Mouse (Mus musculus) limb, embryonic 12.5 days (tissue): ENCODE measurements at regions not wholly inside any gene's neighbourhood (a gene's known extent, or its start where the extent isn't known, plus 50 kb on each side); places are given as distances from the start of the nearest gene placed in this dataset.

Experiments
- ATAC-seq: fragments of 200-750 bp; cut with Nextera tagmentation; 2 replicates; pipeline ENCODE4 v1.8.0; 2017; ENCODE audit warnings: low read depth, moderate TSS enrichment; ENCODE audit not compliant: insufficient number of reproducible peaks, insufficient read depth, low FRiP score, low TSS enrichment
- H3K27ac ChIP-seq: fragments of 300-500 bp; sonication (generic); 2 replicates; pipeline ENCODE4 v1.5.1; 2016; ENCODE audit warnings: mild to moderate bottlenecking, moderate library complexity
- H3K27me3 ChIP-seq: fragments of 300-500 bp; sonication (generic); 2 replicates; pipeline ENCODE4 v1.6.1; 2016; ENCODE audit warnings: mild to moderate bottlenecking, moderate library complexity
- H3K36me3 ChIP-seq: fragments of 300-500 bp; sonication (generic); 2 replicates; pipeline ENCODE4 v1.6.1; 2016; ENCODE audit warnings: mild to moderate bottlenecking, moderate library complexity
- H3K4me1 ChIP-seq: fragments of 300-500 bp; sonication (generic); replicated peaks from 2 replicates; pipeline ENCODE4 v1.6.1; 2016
- H3K4me2 ChIP-seq: fragments of 300-500 bp; sonication (generic); 2 replicates; pipeline ENCODE4 v1.6.1; 2016; ENCODE audit warnings: mild to moderate bottlenecking, moderate library complexity
- H3K4me3 ChIP-seq: fragments of 300-500 bp; sonication (generic); replicated peaks from 2 replicates; pipeline ENCODE4 v1.5.1; 2016; ENCODE audit warnings: mild to moderate bottlenecking
- H3K9ac ChIP-seq: fragments of 300-500 bp; sonication (generic); replicated peaks from 2 replicates; pipeline ENCODE4 v1.6.1; 2016; ENCODE audit warnings: mild to moderate bottlenecking, moderate library complexity
- H3K9me3 ChIP-seq: fragments of 300-500 bp; sonication (generic); 2 replicates; pipeline ENCODE4 v1.6.1; 2016; ENCODE audit warnings: mild to moderate bottlenecking, moderate library complexity
- WGBS: fragments of 180-500 bp; shearing (Covaris S2); methylation state at CpG from one replicate; pipeline ENCODE4 v1.1.7; 2016; 5-methylcytosine and 5-hydroxymethylcytosine counted together

DNA sequence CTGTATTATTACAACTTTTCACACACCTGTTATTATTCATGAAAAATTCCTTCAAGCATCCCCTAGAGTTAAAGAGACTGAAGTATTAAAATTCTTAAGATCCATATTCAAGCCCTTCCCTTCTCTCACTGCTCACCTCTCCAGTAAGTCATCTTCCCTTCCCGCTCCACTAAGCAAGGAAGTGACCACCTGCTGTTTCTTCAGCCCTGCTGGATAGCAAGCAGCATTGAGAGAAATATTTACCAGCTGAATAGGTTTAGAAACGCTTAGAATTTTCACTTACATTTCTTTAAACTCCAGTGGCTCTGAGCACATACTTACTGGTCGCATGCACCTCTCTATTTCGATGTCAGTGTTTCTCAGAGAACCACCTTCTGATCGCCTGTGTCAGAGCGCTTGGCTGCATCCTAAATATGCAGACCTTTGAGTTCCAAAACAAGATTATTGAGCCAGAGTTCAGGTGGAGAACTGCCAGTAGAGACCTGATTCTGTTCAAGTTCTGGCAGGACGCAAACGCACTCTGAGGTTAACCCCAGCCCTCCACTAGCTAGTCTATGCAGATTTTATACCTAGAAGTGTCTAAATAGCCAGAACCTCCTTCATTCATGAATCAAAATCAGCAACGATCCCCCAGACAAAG lies 314.9 kb downstream of the Mllt3 start:
- WGBS: 73% methylated on average over 9 of the region's 9 CpGs
- no peaks in the 10 kb centered on the region for H3K36me3 ChIP-seq

DNA sequence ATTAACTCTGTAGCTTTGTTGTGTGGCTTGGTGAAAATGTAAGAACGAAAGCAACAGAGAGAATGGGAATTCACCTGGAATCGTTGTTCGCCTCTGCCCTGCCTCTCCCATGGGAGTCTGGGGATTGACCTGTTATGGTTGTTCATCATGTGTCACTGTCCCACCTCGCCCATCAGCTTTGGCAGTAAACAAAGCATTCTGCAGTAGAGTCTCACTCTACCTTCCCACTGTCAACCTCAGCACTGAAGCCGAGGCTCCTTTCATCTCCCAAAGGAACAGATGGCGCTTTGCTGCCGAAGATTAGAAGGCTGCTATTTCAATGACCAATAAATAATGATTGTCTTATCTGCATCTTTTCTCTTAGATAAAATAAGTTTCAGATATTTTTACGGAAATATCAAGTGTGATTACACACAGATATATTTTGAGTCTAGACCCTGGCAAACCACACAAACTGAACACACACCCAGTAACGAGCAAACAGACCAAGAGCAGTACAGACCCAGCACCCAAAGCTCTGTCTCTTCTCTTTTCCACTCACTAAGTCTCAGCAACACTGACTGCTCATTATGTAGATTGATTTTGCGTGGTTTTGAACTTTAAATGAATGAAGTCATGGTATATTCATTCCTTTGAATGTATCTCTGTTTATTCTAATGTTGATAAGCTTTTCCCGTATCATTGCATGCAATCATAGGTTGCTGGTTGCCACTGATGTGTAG lies 317.8 kb downstream of the Mllt3 start:
- Histone ChIP-seq H3K36me3 (no peaks in the 10 kb centered on the region), H3K27ac (no peak overlapping the region), H3K9ac (no peak overlapping the region), H3K4me3 (no peak overlapping the region), H3K4me1 (no peaks in the 10 kb centered on the region; the same call in 1 of the 2 replicates), H3K9me3 (no peaks in the 10 kb centered on the region), H3K27me3 (0 out of 2 replicates have a peak, but pooled peaks cover 5% of the 10 kb centered on the region), H3K4me2 (no peak overlapping the region)
- WGBS: 56% methylated on average over 11 of the region's 11 CpGs
- no peak for ATAC-seq

More for the DNA sequence above, 314.9 kb downstream of the Mllt3 start:
- Histone ChIP-seq H3K9me3 (no peaks in the 10 kb centered on the region), H3K4me1 (peaks cover 3% of the 10 kb centered on the region; the same call in 1 of the 2 replicates), H3K9ac (no peak overlapping the region), H3K4me3 (no peak overlapping the region), H3K27ac (no peak overlapping the region), H3K27me3 (peaks cover 11% of the 10 kb centered on the region), H3K4me2 (no peak overlapping the region)
- no peak for ATAC-seq

DNA sequence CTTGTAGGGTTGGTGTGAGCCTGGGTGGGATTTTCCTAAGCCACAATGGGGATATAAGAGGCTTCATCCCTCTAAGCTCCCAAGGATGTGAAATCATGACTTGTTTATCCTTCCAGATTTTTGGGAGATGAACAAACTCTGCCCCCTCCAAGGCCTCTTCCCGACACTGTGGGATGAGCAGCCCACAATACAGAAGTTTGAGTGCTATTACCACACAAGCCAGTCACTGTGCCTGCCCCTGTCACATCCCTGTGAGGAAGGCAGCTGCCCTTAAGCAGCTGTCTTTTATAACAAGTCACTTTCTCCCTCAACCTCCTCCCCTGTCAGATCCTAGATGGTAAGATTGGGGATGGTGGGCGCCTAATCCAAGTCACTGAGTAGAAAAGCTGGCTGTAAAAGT lies 320.5 kb downstream of the Mllt3 start:
- Histone ChIP-seq H3K27ac (no peak overlapping the region), H3K36me3 (no peaks in the 10 kb centered on the region), H3K27me3 (0 out of 2 replicates have a peak, but pooled peaks cover 5% of the 10 kb centered on the region), H3K4me1 (peaks cover 10% of the 10 kb centered on the region), H3K4me2 (no peak overlapping the region), H3K4me3 (no peak overlapping the region), H3K9ac (no peak overlapping the region), H3K9me3 (no peaks in the 10 kb centered on the region)
- ATAC-seq: no peak
- 37% methylated on average over 2 of the region's 2 CpGs for WGBS

DNA sequence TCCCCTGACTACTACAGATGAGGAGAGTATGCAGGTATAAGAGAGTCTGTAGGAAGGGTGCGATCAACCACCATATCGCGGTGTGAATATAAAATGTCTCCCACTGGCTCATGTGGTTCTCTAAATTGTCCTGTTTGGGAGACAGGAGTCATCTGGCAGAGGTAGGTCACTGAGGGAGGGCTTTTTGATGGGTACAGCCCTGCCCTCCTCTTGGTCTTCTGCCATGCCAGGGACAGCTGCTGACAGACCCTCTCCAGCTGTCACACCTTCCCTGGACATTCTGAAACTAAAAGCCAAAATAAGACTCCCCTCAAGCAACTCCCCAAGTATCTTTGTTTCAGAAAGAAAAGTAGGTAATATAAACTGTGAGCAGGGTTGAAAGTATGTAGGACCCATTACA lies 320.9 kb downstream of the Mllt3 start:
- H3K4me2 ChIP-seq: no peak overlapping the region
- no peak overlapping the region for H3K9ac ChIP-seq
- no peak overlapping the region for H3K4me3 ChIP-seq
- peaks cover 10% of the 10 kb centered on the region for H3K4me1 ChIP-seq
- no peaks in the 10 kb centered on the region for H3K9me3 ChIP-seq
- WGBS: 89% methylated on average over 3 of the region's 3 CpGs
- no peak overlapping the region for H3K27ac ChIP-seq
- 0 out of 2 replicates have a peak, but pooled peaks cover 5% of the 10 kb centered on the region for H3K27me3 ChIP-seq
- no peak for ATAC-seq
- H3K36me3 ChIP-seq: no peaks in the 10 kb centered on the region

DNA sequence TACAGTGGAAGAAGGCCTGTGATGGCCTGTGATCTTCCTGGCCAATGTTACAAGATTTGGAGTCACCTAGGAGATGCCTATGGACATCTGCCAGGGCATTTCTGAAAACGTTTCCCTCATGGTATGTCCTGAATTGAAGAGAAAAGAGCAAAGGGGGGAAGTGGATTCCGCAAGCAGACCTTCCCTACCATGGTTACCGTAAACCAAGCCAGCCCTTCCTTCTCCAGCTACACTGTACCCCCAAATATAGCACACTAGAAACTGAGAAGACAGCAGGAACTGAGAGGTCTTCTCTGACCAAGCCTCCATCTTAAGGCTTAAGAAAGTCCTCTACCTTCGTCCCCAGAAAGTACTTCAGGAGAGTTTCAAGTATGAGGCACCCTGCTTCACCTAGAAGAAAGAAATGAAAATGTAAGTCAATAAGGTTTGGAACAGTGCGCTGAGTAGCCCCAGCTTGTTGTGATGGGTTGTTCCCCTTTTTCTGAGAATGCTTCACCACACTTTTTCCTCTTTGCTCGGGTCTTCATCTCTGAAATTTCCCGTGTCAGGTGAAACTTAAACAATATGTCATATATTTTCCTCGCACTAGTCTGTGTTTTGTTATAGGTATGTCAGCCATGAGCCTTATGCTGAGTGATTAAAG lies 321.9 kb downstream of the Mllt3 start:
- H3K4me2 ChIP-seq: no peak overlapping the region
- no peak overlapping the region for H3K27ac ChIP-seq
- H3K27me3 ChIP-seq: 0 out of 2 replicates have a peak, but pooled peaks cover 5% of the 10 kb centered on the region
- ATAC-seq: no peak
- peaks cover 10% of the 10 kb centered on the region for H3K4me1 ChIP-seq
- H3K4me3 ChIP-seq: no peak overlapping the region
- 92% methylated on average over 8 of the region's 8 CpGs for WGBS
- no peaks in the 10 kb centered on the region for H3K9me3 ChIP-seq
- no peak overlapping the region for H3K9ac ChIP-seq
- no peaks in the 10 kb centered on the region for H3K36me3 ChIP-seq

DNA sequence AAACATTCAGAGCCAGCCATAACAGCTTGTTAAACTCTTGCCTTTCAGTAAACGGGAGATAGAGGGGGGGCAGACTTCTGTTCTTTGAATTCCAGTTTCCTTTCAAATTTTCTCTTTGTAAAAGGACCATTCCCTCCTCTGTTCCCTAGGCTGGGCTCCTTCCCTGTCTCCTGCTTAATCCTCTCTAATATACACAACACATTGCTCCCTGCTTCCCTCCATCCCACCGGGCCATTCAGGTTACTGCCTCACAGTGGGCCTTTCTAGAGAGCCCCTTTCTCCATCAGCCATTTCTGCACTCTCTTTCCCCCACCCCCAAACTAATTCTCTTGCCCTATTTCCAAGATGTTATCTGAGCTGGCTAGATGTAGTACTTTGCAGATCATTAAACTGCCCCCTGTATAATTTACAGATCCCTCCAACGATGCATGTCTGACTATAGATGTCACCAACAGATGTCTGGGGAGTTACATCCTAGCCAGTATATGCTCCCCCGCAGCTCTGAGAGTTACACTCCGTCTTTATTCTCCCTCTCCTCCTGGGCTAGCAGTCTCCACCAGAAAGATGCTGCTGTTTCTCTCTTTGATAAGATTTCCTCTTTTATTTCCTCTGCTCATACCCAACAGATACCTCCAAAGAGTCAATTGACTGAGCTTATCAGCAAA lies 324.1 kb downstream of the Mllt3 start:
- Histone ChIP-seq H3K9me3 (no peaks in the 10 kb centered on the region), H3K4me2 (no peak overlapping the region), H3K4me1 (peaks cover 10% of the 10 kb centered on the region), H3K36me3 (no peaks in the 10 kb centered on the region), H3K9ac (no peak overlapping the region), H3K4me3 (no peak overlapping the region), H3K27ac (no peak overlapping the region), H3K27me3 (0 out of 2 replicates have a peak, but pooled peaks cover 5% of the 10 kb centered on the region)
- WGBS: 6% methylated on average over 5 of the region's 5 CpGs
- ATAC-seq: no peak

DNA sequence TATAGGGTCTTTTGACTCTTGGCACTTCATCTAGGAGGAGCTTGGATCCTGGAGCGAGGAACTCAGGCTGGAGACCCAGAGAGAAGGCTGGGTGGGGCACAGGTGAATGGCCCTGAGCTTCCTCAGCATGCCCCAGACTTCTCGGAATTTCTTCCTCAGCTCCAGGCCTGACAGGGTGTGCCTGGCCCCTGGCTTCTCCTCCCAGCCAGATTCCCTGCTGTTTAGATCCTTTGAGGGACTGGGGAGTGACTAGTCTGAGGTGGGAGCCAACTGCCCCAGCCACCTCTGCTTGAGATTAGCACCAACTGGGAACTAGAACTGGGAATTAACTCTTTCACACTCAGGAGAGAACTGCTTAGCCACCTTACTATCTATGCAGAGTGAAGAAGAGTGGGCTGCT lies 325.8 kb downstream of the Mllt3 start:
- no peak overlapping the region for H3K27ac ChIP-seq
- no peak overlapping the region for H3K4me2 ChIP-seq
- no peak overlapping the region for H3K9ac ChIP-seq
- peaks cover 16% of the 10 kb centered on the region for H3K4me1 ChIP-seq
- ATAC-seq: no peak
- H3K9me3 ChIP-seq: no peaks in the 10 kb centered on the region
- H3K36me3 ChIP-seq: no peaks in the 10 kb centered on the region
- no peak overlapping the region for H3K4me3 ChIP-seq
- no peaks in the 10 kb centered on the region for H3K27me3 ChIP-seq
- WGBS: 48% methylated on average over 2 of the region's 2 CpGs

DNA sequence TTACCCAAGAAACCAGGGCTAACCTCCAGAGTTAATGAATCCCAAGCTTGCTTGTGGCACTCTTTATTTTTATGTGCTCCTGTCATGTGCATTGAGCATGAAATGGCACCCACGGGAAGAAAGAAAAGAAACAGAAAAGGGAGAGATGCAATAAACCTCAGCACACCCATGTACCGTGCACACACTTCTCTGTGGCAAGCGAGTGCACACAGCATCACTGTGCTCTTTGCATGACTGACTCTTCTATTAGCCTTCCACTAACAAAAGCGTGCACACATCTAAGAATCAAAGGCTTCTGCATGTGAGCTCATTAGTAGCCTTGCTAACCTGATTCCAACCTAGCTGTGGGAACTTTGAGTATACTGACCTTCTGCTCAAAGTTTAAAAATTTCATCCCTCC lies 330.3 kb downstream of the Mllt3 start:
- Histone ChIP-seq H3K27me3 (no peaks in the 10 kb centered on the region), H3K27ac (no peak overlapping the region), H3K4me3 (no peak overlapping the region), H3K4me2 (no peak overlapping the region), H3K9me3 (no peaks in the 10 kb centered on the region), H3K36me3 (no peaks in the 10 kb centered on the region), H3K9ac (no peak overlapping the region), H3K4me1 (peaks cover 21% of the 10 kb centered on the region)
- ATAC-seq: no peak
- 46% methylated on average over 4 of the region's 4 CpGs for WGBS

DNA sequence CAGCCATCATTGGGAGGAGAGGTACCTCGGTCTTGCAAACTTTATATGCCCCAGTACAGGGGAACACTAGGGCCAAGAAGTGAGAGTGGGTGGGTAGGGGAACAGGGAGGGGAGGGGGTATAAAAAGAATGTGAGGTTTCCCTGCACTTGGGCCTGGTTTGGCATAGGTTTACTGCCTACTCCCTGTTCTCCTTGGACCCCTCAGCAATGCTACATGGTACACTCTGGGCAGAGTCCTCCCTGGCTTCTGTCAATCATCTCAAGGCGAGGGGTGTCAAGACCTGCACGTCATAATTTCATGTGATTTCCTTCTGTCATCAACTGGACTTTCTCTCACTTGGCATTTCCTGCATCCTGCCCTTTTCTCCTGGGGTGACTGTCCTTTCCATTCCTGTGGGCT lies 330.9 kb downstream of the Mllt3 start:
- H3K36me3 ChIP-seq: no peaks in the 10 kb centered on the region
- 79% methylated on average over 3 of the region's 3 CpGs for WGBS
- H3K27ac ChIP-seq: no peak overlapping the region

DNA sequence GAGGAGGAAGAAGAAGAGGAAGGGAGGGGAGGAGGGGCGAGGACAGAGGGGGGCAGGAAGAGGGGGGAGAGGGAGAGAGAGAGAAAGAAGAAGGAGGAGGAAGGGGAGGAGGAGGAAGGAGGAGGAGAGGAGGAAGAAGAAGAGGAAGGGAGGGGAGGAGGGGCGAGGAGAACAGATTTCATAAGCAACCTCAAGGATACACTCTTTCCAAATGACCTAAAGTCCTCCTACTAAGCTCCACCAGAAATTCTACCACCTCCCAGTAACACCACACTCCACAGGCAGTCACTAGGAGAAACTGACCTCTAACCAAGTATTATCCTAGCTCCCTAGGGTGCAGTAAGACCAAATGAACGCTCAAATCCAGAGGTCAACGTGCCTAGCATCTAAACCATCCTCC lies 332.1 kb downstream of the Mllt3 start:
- ATAC-seq: no peak
- Histone ChIP-seq H3K27me3 (no peaks in the 10 kb centered on the region), H3K9me3 (no peaks in the 10 kb centered on the region), H3K36me3 (no peaks in the 10 kb centered on the region), H3K4me1 (peaks cover 21% of the 10 kb centered on the region), H3K9ac (no peak overlapping the region), H3K27ac (no peak overlapping the region), H3K4me3 (no peak overlapping the region), H3K4me2 (no peak overlapping the region)
- WGBS: 83% methylated on average over 4 of the region's 4 CpGs

More for the DNA sequence above, 330.9 kb downstream of the Mllt3 start:
- H3K4me1 ChIP-seq: peaks cover 21% of the 10 kb centered on the region
- H3K9me3 ChIP-seq: no peaks in the 10 kb centered on the region
- H3K4me3 ChIP-seq: no peak overlapping the region
- ATAC-seq: no peak
- H3K4me2 ChIP-seq: no peak overlapping the region
- no peak overlapping the region for H3K9ac ChIP-seq
- H3K27me3 ChIP-seq: no peaks in the 10 kb centered on the region

DNA sequence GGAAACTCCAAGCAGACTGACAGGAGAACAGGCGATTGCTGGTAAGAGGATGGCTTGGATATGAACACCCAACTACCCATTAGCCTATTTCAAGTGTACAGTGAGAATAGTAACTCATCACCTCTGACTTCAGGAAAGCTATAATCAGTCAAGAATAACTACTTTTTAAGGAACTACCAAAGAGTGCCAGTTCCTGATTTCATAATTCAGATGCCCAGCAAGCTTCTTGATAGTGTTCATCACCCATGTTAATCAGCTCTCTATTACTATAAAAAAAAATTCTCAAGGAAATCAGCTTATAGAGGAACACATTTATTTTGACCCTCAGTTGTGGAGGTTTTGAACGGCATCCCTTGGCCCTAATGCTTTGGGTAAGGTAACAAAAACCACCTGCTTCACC lies 332.7 kb downstream of the Mllt3 start:
- WGBS: 72% methylated on average over 2 of the region's 2 CpGs
- H3K9ac ChIP-seq: no peak overlapping the region
- H3K27ac ChIP-seq: no peak overlapping the region
- no peaks in the 10 kb centered on the region for H3K36me3 ChIP-seq
- H3K4me1 ChIP-seq: peaks cover 21% of the 10 kb centered on the region
- H3K27me3 ChIP-seq: no peaks in the 10 kb centered on the region
- ATAC-seq: no peak
- no peaks in the 10 kb centered on the region for H3K9me3 ChIP-seq
- no peak overlapping the region for H3K4me3 ChIP-seq
- H3K4me2 ChIP-seq: no peak overlapping the region
